Mouse (Mus musculus): ENCODE results near the gene Pgpep1. TPM values are rescaled to one million over a fixed set of nuclear protein-coding genes. Genes with fewer than 3 reads are reported as not detected.
A peak's percentile ranks its signal among the peaks of the same experiment; 100 is the strongest.

Pgpep1 gene
- total and polyA plus RNA-seq, 2 experiments from 2014 or later = 37.6 to 40.2 TPM

DNA sequence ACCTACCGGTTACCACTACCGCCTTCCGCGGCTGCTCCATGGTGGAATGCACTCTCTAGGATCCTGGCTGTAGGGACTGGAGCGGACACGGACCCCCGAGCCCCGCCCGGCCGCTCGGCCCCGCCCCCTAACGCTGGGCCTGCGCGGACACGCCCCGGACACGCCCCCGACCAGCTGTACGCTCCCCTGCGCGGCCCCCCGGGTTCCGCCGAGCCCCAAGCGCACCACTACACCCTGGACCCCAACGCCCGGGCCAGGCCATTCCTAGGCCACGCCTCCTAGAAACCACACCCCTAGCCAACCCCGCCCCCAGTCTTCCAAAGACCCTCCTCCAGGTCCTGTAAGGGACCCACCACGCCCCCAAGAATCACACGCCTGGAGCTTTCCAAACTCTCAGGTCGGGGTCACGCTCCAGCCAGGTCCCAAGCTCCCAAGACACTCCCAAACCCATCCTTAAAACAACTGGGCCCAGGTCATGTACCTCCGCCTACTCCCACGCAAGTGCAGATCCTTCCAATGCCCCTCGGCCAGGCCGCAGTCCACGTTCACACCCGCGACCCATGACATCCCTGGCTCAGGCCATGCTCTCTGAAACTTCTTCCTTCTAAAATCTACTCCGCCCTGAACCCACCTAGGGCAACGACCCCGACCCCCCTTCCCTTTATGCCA lies 450 bp downstream of the Pgpep1 start:
- no peak for TF ChIP-seq CTCF (IDR thresholded peaks at IDR 0.05)
- no peaks in the 10 kb centered on the region for H3K9me3 ChIP-seq (ENCODE audit: low read length)
- H3K4me1 ChIP-seq (ENCODE audit: insufficient read depth, low read length) = peaks cover 4% of the 10 kb centered on the region; the same call in 1 of the 2 replicates
- no peaks in the 10 kb centered on the region for H3K27me3 ChIP-seq (ENCODE audit: insufficient read depth, low read length)
- DNase-seq (ENCODE audit: low spot score) (peak; percentile 76), ATAC-seq (ENCODE audit: low FRiP score) (peak; percentile 87)
- 2% methylated on average over 41 of the region's 44 CpGs for WGBS
- peaks cover 9% of the 10 kb centered on the region; the same call in 1 of the 2 replicates for H3K36me3 ChIP-seq (ENCODE audit: insufficient read depth, low read length)
- peak overlapping the region; percentile 75 for H3K9ac ChIP-seq (replicated peaks; ENCODE audit: low read length, poor library complexity, severe bottlenecking)
- peak overlapping the region; percentile 92 for H3K4me2 ChIP-seq (ENCODE audit: low read depth, low read length, poor library complexity, severe bottlenecking)
- H3K4me3 ChIP-seq (ENCODE audit: low read depth, low read length) = peak overlapping the region; percentile 64
- 0 out of 2 replicates have a peak overlapping the region, but pooled peaks have one; percentile 44 for H3K27ac ChIP-seq (ENCODE audit: low read depth, low read length)

DNA sequence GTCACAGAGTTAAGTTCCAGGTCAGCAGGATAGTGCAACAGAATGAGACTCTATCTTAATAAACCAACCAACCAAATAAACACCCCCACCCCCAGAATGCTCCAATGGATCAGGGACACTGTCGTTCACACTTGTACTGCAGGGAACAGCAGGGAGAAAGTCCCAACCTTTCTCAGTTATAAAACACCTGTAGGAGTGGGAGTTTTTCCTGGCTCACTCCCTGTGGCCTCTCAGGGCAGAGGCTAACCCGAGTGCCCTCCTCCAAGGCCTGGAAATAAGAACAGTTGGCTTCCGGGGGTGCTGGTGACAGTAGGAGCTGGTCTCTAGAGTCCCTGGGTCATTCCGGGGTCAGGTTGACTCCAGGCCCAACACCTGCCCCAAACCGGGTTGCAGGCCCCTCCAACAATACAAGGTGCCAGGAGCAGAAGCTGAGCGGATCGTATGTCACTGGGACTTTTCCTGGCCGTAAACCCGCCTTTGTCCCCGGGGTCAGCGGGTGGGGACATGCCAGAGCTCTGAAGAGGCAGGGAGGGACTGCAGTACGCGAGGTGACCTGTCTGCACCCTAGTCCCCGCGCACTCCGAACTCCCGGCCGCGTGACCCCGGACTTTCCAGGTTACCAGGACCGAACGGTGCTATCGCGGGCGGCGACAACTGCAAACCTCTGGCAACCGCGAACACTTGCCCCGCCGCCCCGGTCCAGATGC lies 1.1 kb downstream of the Pgpep1 start:
- Histone ChIP-seq H3K27me3 (ENCODE audit: insufficient read depth, low read length) (no peaks in the 10 kb centered on the region), H3K36me3 (ENCODE audit: insufficient read depth, low read length) (peaks cover 12% of the 10 kb centered on the region; the same call in 1 of the 2 replicates), H3K9ac (replicated peaks; ENCODE audit: low read length, poor library complexity, severe bottlenecking) (peak overlapping the region; percentile 75), H3K4me3 (ENCODE audit: low read depth, low read length) (peak overlapping the region; percentile 64), H3K27ac (ENCODE audit: low read depth, low read length) (peak overlapping the region; percentile 43; the same call in 1 of the 2 replicates), H3K9me3 (ENCODE audit: low read length) (no peaks in the 10 kb centered on the region), H3K4me2 (ENCODE audit: low read depth, low read length, poor library complexity, severe bottlenecking) (peak overlapping the region; percentile 92), H3K4me1 (ENCODE audit: insufficient read depth, low read length) (peaks cover 4% of the 10 kb centered on the region; the same call in 1 of the 2 replicates)
- WGBS = 2% methylated on average over 31 of the region's 31 CpGs
- TF ChIP-seq CTCF (IDR thresholded peaks at IDR 0.05) = no peak
- no peak for DNase-seq (ENCODE audit: low spot score)
- peak; percentile 38 for ATAC-seq (ENCODE audit: low FRiP score)

DNA sequence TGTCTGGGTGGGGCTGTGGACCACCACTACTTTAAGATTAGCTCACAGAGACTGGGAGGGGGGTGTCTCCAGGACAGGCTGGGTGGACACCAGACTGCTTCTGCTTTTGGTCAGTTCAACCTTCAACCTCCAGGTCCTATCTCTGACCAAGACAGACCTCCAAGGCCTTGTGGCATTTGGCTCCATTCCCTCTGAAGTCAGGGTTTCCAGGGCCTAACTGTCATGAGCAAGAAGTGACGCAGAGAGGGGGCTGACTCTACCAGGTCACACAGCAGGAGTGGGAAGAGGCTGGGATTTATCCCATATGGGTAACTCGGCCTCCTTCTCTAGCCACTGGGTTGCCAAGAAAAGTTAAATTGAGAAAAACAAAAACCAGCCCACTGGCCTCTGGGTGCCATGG lies 2.4 kb downstream of the Pgpep1 start:
- TF ChIP-seq CTCF (IDR thresholded peaks at IDR 0.05) = no peak
- no peak overlapping the region for H3K9ac ChIP-seq (replicated peaks; ENCODE audit: low read length, poor library complexity, severe bottlenecking)
- no peak for ATAC-seq (ENCODE audit: low FRiP score)
- no peak for DNase-seq (ENCODE audit: low spot score)
- no peaks in the 10 kb centered on the region for H3K9me3 ChIP-seq (ENCODE audit: low read length)
- no peaks in the 10 kb centered on the region for H3K27me3 ChIP-seq (ENCODE audit: insufficient read depth, low read length)
- H3K4me2 ChIP-seq (ENCODE audit: low read depth, low read length, poor library complexity, severe bottlenecking) = peak overlapping the region; percentile 92; the same call in 1 of the 2 replicates
- peaks cover 12% of the 10 kb centered on the region; the same call in 1 of the 2 replicates for H3K36me3 ChIP-seq (ENCODE audit: insufficient read depth, low read length)
- peaks cover 4% of the 10 kb centered on the region; the same call in 1 of the 2 replicates for H3K4me1 ChIP-seq (ENCODE audit: insufficient read depth, low read length)
- WGBS = 63% methylated on average over 2 of the region's 2 CpGs
- H3K27ac ChIP-seq (ENCODE audit: low read depth, low read length) = peak overlapping the region; percentile 18; the same call in 1 of the 2 replicates
- no peak overlapping the region for H3K4me3 ChIP-seq (ENCODE audit: low read depth, low read length)

DNA sequence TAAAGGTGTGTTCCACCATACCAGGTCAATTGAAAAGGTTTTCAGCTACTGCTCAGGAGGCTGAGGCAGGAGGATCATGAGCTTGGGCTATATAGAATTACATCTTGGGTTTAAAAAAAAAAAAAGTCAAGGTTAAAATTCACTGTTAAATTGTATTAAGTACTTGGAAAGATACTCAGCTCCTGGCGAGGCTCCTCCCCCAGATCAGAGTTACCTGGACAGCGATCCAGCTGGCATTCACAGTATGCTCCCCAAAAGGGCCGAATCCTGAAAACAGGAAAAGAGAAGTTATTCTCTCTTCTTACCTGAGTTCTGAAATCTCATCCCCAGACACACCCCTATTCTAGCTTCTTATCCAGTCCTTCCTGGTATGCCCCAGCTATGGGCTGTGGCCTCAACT lies 3.0 kb downstream of the Pgpep1 start:
- Histone ChIP-seq H3K4me3 (ENCODE audit: low read depth, low read length) (no peak overlapping the region), H3K9me3 (ENCODE audit: low read length) (no peaks in the 10 kb centered on the region), H3K4me1 (ENCODE audit: insufficient read depth, low read length) (peaks cover 4% of the 10 kb centered on the region; the same call in 1 of the 2 replicates), H3K4me2 (ENCODE audit: low read depth, low read length, poor library complexity, severe bottlenecking) (no peak overlapping the region), H3K36me3 (ENCODE audit: insufficient read depth, low read length) (peaks cover 13% of the 10 kb centered on the region; the same call in 1 of the 2 replicates), H3K27me3 (ENCODE audit: insufficient read depth, low read length) (no peaks in the 10 kb centered on the region), H3K9ac (replicated peaks; ENCODE audit: low read length, poor library complexity, severe bottlenecking) (no peak overlapping the region), H3K27ac (ENCODE audit: low read depth, low read length) (no peak overlapping the region)
- WGBS = 92% methylated on average over 3 of the region's 3 CpGs
- ATAC-seq (ENCODE audit: low FRiP score) (no peak), DNase-seq (ENCODE audit: low spot score) (no peak)
- TF ChIP-seq CTCF (IDR thresholded peaks at IDR 0.05) = no peak

DNA sequence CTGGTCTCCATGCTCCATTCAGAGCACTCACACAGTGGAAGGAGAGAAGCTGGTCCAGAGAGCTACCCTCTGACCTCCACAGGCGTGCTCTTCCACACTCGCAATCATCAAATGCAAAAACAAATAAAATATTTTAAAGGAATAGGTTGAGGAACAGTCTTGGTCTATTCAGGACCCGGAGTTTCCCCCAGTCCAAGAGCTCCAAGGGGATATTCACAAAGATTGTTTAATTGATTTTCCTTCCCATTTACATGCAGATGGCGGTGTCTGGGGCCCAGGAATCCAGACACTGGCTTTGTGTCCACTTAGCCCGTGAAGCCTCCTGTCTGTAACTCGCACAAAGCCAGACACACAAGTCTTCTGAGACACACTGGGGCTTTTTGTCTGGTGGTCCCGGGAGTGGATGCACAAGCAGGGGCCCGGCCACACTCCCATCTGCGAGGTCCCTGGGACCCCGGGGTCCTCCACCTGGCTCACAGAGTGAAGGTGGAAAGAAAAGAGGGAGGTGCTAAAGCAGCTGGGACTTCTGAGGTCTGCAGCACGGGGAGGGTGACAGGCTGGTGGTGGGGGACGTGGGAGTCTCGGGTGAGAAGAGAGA lies 3.9 kb downstream of the Pgpep1 start:
- H3K27ac ChIP-seq (ENCODE audit: low read depth, low read length) = peak overlapping the region; percentile 39; the same call in 1 of the 2 replicates
- no peak for ATAC-seq (ENCODE audit: low FRiP score)

More for the DNA sequence above, 3.9 kb downstream of the Pgpep1 start:
- peak; percentile 62 for DNase-seq (ENCODE audit: low spot score)
- Histone ChIP-seq H3K27me3 (ENCODE audit: insufficient read depth, low read length) (no peaks in the 10 kb centered on the region), H3K4me1 (ENCODE audit: insufficient read depth, low read length) (peaks cover 4% of the 10 kb centered on the region; the same call in 1 of the 2 replicates), H3K4me2 (ENCODE audit: low read depth, low read length, poor library complexity, severe bottlenecking) (no peak overlapping the region), H3K9me3 (ENCODE audit: low read length) (no peaks in the 10 kb centered on the region), H3K4me3 (ENCODE audit: low read depth, low read length) (no peak overlapping the region), H3K36me3 (ENCODE audit: insufficient read depth, low read length) (peaks cover 18% of the 10 kb centered on the region; the same call in 1 of the 2 replicates), H3K9ac (replicated peaks; ENCODE audit: low read length, poor library complexity, severe bottlenecking) (no peak overlapping the region)
- no peak for TF ChIP-seq CTCF (IDR thresholded peaks at IDR 0.05)
- 23% methylated on average over 13 of the region's 13 CpGs for WGBS

All from midbrain, postnatal 0 days (tissue).